Mouse (Mus musculus) heart, embryonic 14.5 days (tissue): Measurements from ENCODE around the gene Masp1. TPM values are rescaled to one million over a fixed set of nuclear protein-coding genes. Genes with fewer than 3 reads are reported as not detected.

Source experiments
- ATAC-seq: fragments of 200-750 bp; cut with Nextera tagmentation; 2 replicates; pipeline ENCODE4 v1.8.0; 2017; ENCODE audit warnings: low read depth, moderate TSS enrichment; ENCODE audit not compliant: insufficient number of reproducible peaks, insufficient read depth, low FRiP score
- H3K27ac ChIP-seq, 2 experiments: fragments of 200-500 bp in 1 of 2; fragments of 300-500 bp in 1 of 2; sonication (generic) in 1 of 2; replicated peaks in 1 of 2; 2 replicates each; pipeline ENCODE4 v1.5.1; 2012 to 2014; ENCODE audit warnings: low read depth in 2 of 2, low read length in 2 of 2, control low read depth in 1 of 2, mild to moderate bottlenecking in 1 of 2, mixed read lengths in 1 of 2; ENCODE audit not compliant: control insufficient read depth in 1 of 2, insufficient read depth in 1 of 2
- H3K27me3 ChIP-seq: fragments of 300-500 bp; sonication (generic); 2 replicates; pipeline ENCODE4 v1.6.1; 2014; ENCODE audit warnings: mild to moderate bottlenecking, low read length, control low read depth; ENCODE audit not compliant: control insufficient read depth, insufficient read depth
- H3K36me3 ChIP-seq: fragments of 300-500 bp; sonication (generic); 2 replicates; pipeline ENCODE4 v1.6.1; 2014; ENCODE audit warnings: mild to moderate bottlenecking, control low read depth, low read length, mixed read lengths; ENCODE audit not compliant: control insufficient read depth, insufficient read depth
- H3K4me1 ChIP-seq, 2 experiments: fragments of 200-500 bp in 1 of 2; fragments of 300-500 bp in 1 of 2; sonication (generic) in 1 of 2; 2 replicates each; pipeline ENCODE4 v1.6.1; 2012 to 2014; ENCODE audit warnings: low read length in 2 of 2, control low read depth in 1 of 2, mixed read lengths in 1 of 2; ENCODE audit not compliant: control insufficient read depth in 2 of 2, insufficient read depth in 2 of 2
- H3K4me2 ChIP-seq: fragments of 300-500 bp; sonication (generic); 2 replicates; pipeline ENCODE4 v1.6.1; 2014; ENCODE audit warnings: mild to moderate bottlenecking, low read length
- H3K4me3 ChIP-seq, 2 experiments: fragments of 200-500 bp in 1 of 2; fragments of 300-500 bp in 1 of 2; sonication (generic) in 1 of 2; 2 replicates each; pipeline ENCODE4 v1.5.1; 2012 to 2014; ENCODE audit warnings: low read length in 2 of 2, mild to moderate bottlenecking in 2 of 2, control low read depth in 1 of 2, low read depth in 1 of 2, moderate library complexity in 1 of 2; ENCODE audit not compliant: control insufficient read depth in 1 of 2, insufficient read depth in 1 of 2
- H3K9ac ChIP-seq: fragments of 300-500 bp; sonication (generic); 2 replicates; pipeline ENCODE4 v1.6.1; 2014; ENCODE audit warnings: mild to moderate bottlenecking, low read length
- H3K9me3 ChIP-seq: fragments of 300-500 bp; sonication (generic); 2 replicates; pipeline ENCODE4 v1.6.1; 2016; ENCODE audit warnings: low read length, control low read depth; ENCODE audit not compliant: control insufficient read depth
- WGBS: fragments of 180-500 bp; shearing (Covaris S2); extraction: QIAGEN DNeasy Blood & Tissue Kit; methylation state at CpG from one replicate; pipeline ENCODE4 v1.1.7; 2014; 5-methylcytosine and 5-hydroxymethylcytosine counted together
- polyA plus RNA-seq: library from polyadenylated mRNA; unstranded; fragments of >200 nt; fragmentation: Nextera tagmentation; extraction: Ambion mirVana; gene quantifications from 2 replicates; pipeline ENCODE4 v1.2.1, GENCODE M21; 2014

Gene Masp1
- polyA plus RNA-seq, 1 experiment from 2014 or later: 18.0 TPM

DNA sequence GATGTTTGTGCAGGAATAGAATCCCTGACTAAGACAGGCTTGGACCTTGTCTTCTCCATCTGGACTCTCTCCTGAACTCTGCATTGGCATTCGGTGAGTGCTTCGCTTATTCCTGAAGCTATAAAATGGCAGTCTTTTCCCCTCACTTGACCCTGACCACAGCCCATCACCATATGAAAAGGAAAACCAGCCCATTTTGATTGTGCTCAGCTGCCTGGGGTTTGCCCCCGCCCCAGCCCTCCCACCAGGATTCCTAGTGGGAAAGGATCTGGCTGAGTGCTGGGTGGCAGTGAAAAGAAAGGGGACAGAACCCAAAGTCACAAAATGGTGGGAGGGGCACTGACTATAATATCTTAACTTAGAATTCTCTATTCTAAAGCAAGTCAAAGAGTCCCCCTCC lies 38.4 kb downstream of the Masp1 start:
- 89% methylated on average over 3 of the region's 3 CpGs for WGBS
- Histone ChIP-seq H3K27me3 (no peaks in the 10 kb centered on the region), H3K9me3 (no peaks in the 10 kb centered on the region), H3K4me3 (no peak overlapping the region), H3K9ac (no peak overlapping the region), H3K36me3 (peaks cover 5% of the 10 kb centered on the region; the same call in 1 of the 2 replicates), H3K4me2 (no peak overlapping the region), H3K27ac (no peak overlapping the region), H3K4me1 (no peaks in the 10 kb centered on the region)
- no peak for ATAC-seq

GRCm38 (mm10) chr16:23479872-23480603 lies 40.6 kb downstream of the Masp1 start:
- Histone ChIP-seq H3K9ac (no peak overlapping the region), H3K4me2 (no peak overlapping the region), H3K27me3 (no peaks in the 10 kb centered on the region), H3K4me3 (no peak overlapping the region), H3K9me3 (no peaks in the 10 kb centered on the region), H3K27ac (no peak overlapping the region), H3K4me1 (no peaks in the 10 kb centered on the region), H3K36me3 (no peaks in the 10 kb centered on the region)
- ATAC-seq: no peak
- 72% methylated on average over 7 of the region's 7 CpGs for WGBS

- no peak overlapping the region for H3K9ac ChIP-seq
- H3K4me1 ChIP-seq: no peaks in the 10 kb centered on the region
- no peak overlapping the region for H3K4me3 ChIP-seq
- H3K27me3 ChIP-seq: no peaks in the 10 kb centered on the region
- no peaks in the 10 kb centered on the region for H3K9me3 ChIP-seq
- H3K36me3 ChIP-seq: no peaks in the 10 kb centered on the region
- no peak overlapping the region for H3K27ac ChIP-seq
- no peak overlapping the region for H3K4me2 ChIP-seq
- ATAC-seq: no peak
These were observed 44.0 kb downstream of the Masp1 start for GRCm38 (mm10) chr16:23476598-23476997.

- Histone ChIP-seq H3K36me3 (no peaks in the 10 kb centered on the region), H3K4me1 (no peaks in the 10 kb centered on the region), H3K9me3 (no peaks in the 10 kb centered on the region), H3K27me3 (no peaks in the 10 kb centered on the region), H3K4me2 (no peak overlapping the region), H3K27ac (no peak overlapping the region), H3K9ac (no peak overlapping the region), H3K4me3 (no peak overlapping the region)
- WGBS: 86% methylated on average over 4 of the region's 4 CpGs
- no peak for ATAC-seq
These were observed 45.0 kb downstream of the Masp1 start for GRCm38 (mm10) chr16:23475651-23476050.

- 60% methylated on average over 3 of the region's 3 CpGs for WGBS
- H3K9ac ChIP-seq: no peak overlapping the region
- no peak overlapping the region for H3K4me3 ChIP-seq
- no peak overlapping the region for H3K27ac ChIP-seq
- no peak for ATAC-seq
- H3K36me3 ChIP-seq: no peaks in the 10 kb centered on the region
- no peaks in the 10 kb centered on the region for H3K9me3 ChIP-seq
- H3K4me1 ChIP-seq: peaks cover 3 to 4% of the 10 kb centered on the region in 2 experiments; a peak in 1 of 4 replicates
- no peak overlapping the region for H3K4me2 ChIP-seq
- H3K27me3 ChIP-seq: no peaks in the 10 kb centered on the region
These were observed 48.6 kb downstream of the Masp1 start for GRCm38 (mm10) chr16:23472046-23472445.

- ATAC-seq: no peak
- no peak overlapping the region for H3K9ac ChIP-seq
- H3K27me3 ChIP-seq: no peaks in the 10 kb centered on the region
- H3K9me3 ChIP-seq: no peaks in the 10 kb centered on the region
- peaks cover 3 to 4% of the 10 kb centered on the region in 2 experiments; a peak in 1 of 4 replicates for H3K4me1 ChIP-seq
- 65% methylated on average over 6 of the region's 6 CpGs for WGBS
- H3K36me3 ChIP-seq: no peaks in the 10 kb centered on the region
- no peak overlapping the region for H3K4me2 ChIP-seq
- H3K27ac ChIP-seq: no peak overlapping the region
- no peak overlapping the region for H3K4me3 ChIP-seq
These were observed 49.1 kb downstream of the Masp1 start for GRCm38 (mm10) chr16:23471551-23471950.

DNA sequence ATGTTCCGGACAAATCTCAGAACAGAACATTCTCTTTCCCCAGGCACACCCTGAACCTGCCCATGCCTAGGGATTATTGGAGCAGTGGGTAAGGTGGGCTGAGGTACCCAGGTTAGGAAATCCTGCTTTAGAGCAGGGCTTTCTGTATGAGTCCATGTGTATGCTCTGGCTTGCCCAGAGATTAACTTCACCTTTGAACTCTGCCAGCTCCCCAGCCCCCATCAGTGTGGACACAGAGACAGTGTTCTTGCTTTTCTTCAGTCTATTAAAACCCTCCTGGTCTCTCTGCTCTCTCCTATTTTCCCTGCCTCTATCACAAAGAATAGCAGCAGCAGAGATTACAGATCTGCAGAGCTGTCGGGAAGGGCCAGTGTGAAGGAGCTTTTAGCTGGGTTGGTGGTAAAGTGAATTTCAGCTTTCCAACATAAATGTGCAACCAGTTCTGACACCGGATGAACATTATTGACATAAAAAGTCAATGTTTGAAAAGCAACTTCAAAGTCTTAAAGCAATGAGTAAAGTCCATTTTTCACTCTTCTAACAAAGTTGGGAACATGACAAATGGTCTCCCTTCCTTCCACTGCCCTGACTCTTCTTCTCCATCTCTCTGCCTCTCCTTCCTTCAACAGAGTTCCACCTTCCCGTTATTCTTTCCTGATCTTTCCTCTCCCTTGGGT lies 56.8 kb downstream of the Masp1 start:
- Histone ChIP-seq H3K27ac (no peak overlapping the region), H3K4me2 (no peak overlapping the region), H3K9ac (no peak overlapping the region), H3K4me3 (no peak overlapping the region), H3K9me3 (no peaks in the 10 kb centered on the region), H3K27me3 (no peaks in the 10 kb centered on the region), H3K4me1 (0 out of 4 replicates have a peak, but pooled peaks cover 0 to under 1% of the 10 kb centered on the region in 2 experiments), H3K36me3 (no peaks in the 10 kb centered on the region)
- ATAC-seq: no peak
- WGBS: 64% methylated on average over 4 of the region's 4 CpGs
